Mouse (Mus musculus) embryo, embryonic 10.5 days (tissue): ENCODE results near the gene Duox1.
"Not testable (repeated sequence)": the region's sequence is repeated elsewhere in the genome, so short reads cannot be mapped to it uniquely, and the experiment has no call there.

Experiments
- DNase-seq: peaks from one replicate; pipeline ENCODE4 v3.0.0-alpha.2; 2015; ENCODE audit warnings: low spot score

Duox1 gene

DNA sequence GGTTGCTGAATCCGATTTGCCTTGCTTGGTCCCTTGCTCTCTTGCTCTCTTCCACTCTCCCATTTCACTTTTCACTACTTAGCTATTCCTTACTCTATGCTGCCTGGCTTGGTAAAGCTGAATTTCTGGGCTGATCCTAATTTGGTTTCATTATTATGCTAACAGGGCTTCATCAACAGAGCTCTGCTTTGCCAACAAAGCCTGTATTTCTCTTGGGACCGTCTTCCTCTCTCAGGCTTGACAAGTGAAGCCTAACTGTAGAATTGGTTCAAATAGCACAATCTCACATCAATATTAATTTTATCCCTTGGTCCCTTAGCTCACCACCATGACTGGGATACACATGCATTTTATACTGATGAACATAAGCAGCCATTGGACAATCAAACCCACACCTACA, 3.9 kb upstream of the Duox1 start:
- no peak for DNase-seq

GRCm38 (mm10) chr2:122312722-122313417, 2.6 kb upstream of the Duox1 start:
- DNase-seq = peak; percentile 87

- peak; percentile 13 for DNase-seq
These were observed 1.9 kb upstream of the Duox1 start, which contains the start of gene Duoxa1 for GRCm38 (mm10) chr2:122313536-122313935. TSS of gene Duoxa1 (minus strand) at chr2:122313730.

- no peak for DNase-seq
These were observed 1.9 kb downstream of the Duox1 start for GRCm38 (mm10) chr2:122317384-122317783.

DNA sequence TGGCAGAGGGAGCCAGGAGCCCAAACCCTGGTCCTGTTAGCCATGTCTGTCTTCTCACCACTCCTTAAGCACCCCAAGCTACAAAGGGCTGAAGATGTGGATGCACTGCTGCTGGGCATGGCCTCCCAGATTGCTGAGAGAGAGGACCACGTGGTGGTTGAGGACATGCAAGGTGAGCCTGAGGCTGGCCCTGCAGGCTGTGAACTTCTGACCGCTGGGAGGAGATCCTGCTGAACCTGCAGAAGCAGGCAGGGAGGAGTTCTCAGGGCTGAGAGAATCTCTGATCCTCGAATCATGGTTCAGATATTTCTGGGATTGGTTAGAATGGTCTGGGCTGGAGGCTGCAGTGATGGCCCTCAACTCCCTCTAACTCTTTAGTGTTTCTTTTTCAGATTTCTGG, 8.5 kb downstream of the Duox1 start:
- DNase-seq = no peak

DNA sequence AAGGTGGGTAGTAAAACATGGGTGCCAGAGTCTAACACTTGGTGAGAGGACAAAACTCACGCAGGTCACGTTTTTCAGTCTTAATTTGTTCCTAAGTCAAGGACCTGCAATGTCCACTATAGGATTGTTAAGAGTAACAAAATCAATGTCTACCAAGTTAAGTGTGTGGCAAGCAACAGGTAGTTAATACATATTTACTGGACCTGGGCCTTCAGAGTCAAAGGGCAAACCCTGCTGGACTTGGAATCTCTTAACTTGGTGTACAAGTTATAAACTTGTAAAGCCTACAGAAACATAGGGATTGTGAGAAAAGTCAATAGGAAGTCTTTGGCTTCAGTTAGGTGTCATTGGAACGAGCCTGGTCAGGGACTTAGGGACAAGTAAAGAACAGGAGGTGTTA, 9.1 kb downstream of the Duox1 start:
- DNase-seq = no peak

DNA sequence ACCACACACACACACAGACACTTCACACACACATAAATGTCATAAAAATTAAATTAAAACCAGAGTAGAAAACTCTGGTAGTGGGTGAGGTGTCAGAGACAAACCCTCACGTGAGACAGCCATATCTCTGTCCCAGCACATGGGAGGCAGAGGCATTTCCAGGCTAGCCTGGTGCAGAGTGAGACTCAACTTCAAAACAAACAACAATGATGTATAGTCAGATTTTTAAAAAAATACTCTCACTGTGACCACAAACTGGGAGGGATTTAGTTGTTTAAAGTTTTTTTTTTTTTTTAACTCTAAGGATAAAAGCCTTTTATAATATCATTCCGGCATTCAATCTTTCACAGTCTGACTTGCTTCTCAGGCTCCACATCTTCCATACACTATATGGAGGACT, 9.9 kb downstream of the Duox1 start:
- DNase-seq = no peak

- no peak for DNase-seq
These were observed 12.5 kb downstream of the Duox1 start for GRCm38 (mm10) chr2:122327986-122328385.

DNA sequence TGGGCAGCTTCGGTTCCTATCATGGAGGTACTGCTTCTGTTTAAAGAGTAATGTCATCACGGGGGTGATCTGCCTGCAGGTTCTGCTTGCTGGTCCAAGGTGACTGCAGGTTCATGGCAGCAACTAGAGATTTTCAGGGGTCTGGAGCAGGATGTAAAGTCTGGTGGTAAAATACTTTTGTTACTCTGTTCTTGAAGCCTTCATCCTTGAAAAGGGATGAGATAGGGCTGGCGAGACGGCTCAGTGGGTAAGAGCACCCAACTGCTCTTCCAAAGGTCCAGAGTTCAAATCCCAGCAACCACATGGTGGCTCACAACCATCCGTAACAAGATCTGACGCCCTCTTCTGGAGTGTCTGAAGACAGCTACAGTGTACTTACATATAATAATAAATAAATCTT, 14.8 kb downstream of the Duox1 start:
- DNase-seq = not testable (repeated sequence)

DNA sequence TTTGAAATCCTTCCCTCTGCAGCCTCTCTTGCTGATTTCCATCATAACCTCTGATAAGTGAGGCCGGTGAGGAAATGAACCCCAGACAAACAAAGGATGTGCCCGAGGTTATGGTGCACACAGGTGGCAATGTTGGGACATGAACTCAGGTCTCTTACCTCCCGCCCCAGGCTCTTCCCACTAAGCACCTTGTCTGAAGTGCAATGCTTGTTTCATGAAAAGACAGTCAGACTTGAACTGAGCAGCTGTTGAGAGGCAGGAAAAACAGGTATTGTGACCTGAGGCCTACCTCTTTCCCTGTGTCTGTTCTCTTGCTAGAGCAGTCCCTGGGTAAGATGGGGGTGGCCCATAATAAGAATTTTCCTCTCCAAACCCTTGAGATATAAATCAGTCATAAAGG, 16.8 kb downstream of the Duox1 start:
- no peak for DNase-seq

GRCm38 (mm10) chr2:122334170-122334569, 18.7 kb downstream of the Duox1 start:
- DNase-seq = no peak

- DNase-seq = peak; percentile 9
These were observed 21.8 kb downstream of the Duox1 start for GRCm38 (mm10) chr2:122337291-122337690.

- DNase-seq = no peak
These were observed 29.8 kb downstream of the Duox1 start for GRCm38 (mm10) chr2:122345106-122345893.

DNA sequence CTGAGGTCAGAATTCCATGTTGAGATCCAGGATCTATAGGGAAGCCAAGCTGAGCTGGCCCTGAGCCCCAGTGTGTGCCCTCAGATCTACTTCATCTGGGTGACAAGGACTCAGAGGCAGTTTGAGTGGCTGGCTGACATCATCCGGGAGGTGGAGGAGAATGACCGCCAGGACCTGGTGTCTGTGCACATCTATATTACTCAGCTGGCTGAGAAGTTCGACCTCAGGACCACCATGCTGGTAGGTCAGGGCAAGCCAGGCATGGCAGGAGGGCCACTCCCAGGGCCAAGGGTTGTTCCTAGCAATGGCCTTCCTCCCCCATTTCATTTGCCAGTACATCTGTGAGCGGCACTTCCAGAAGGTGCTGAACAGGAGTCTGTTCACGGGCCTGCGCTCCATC, 30.7 kb downstream of the Duox1 start:
- DNase-seq = not testable (repeated sequence)

DNA sequence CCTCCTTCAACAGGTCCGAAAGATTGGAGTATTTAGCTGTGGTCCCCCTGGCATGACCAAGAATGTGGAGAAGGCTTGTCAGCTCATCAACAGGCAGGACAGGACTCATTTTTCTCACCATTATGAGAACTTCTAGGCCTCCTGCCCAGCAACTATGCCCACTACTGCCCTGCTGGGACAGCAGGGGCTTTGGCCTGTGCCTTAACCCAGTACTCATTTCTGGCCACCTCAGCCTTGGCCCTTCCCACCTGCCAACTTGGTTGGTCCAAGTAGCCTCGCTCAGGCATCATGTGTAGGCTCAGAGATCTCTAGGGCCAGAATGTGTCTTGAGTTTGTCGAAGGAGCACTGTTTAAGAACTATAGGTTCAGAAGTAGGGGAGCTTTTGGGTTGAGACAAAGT, 31.8 kb downstream of the Duox1 start:
- DNase-seq = no peak

- DNase-seq = peak; percentile 89
These were observed 33.2 kb downstream of the Duox1 start for GRCm38 (mm10) chr2:122348531-122349131.

DNA sequence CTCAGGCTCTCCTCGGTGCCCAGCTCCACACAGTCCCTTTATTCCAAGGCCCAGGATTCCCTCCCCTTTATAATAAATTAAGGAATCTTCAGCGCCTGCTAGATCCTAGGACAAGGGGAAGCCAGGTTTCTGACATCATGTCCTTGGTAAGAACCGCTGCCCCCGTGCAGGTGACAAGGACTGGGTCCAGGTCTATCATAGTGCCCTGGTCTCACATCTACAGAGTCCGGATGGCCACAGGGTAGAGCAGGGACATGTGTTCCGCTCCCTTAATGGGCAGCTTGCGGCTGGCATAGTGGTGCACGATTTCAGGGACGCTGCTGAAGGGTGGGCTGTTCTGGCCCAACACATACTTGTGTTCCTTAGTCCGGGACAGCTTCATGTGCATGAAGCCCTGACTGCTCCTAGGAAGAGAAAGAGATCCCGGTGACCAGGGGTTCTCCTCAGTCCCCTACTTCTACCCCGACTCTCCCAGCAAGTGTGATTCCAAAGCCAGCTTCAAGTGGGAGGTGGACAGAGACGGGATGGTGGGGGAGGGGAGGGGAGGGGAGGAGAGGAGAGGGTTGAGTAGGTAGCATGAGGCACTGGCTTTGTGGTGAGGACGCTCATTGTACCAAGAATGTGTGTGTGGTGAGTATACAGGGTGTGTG, 33.8 kb downstream of the Duox1 start:
- DNase-seq = peak; percentile 69

DNA sequence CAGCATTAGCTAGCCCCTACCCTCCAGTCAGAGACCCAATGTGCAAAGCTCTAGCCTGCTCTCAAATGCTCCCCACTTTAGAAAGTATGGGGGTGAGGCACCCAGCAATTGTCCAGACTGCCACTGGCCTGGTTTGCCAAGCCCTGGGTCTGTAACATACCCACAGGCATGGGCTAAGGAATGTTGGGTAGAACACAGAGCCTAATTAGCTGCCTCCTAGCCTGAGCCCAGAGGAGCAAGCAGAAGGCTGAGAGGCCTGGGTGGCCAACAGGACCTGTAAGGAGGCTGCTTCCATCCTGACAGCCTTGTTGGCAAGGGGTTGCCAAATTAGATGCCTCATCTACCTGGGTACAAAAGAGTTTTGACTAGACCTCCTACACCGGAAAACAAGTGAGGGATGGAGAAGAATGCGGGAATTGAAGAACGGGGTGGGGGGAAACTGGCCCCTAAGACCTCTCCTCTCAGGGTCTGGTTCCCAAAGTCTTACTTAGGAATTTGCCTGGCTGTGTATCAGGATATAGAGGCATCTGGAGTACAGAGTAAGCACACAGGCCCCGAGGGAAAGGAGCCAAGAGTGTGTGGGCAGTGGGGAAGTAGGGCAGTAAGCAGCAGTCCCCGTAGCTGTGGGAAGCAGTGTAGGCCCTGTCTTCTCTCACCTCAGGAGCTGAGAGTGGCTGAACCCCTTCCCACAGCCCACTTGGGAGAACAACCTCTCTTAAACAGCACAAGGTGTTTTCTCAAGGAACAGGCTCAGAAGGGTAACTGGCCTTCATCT, 35.9 kb downstream of the Duox1 start:
- no peak for DNase-seq

GRCm38 (mm10) chr2:122351931-122352329, 36.5 kb downstream of the Duox1 start:
- DNase-seq = peak; percentile 8

- no peak for DNase-seq
These were observed 37.5 kb downstream of the Duox1 start for GRCm38 (mm10) chr2:122352992-122353391.

DNA sequence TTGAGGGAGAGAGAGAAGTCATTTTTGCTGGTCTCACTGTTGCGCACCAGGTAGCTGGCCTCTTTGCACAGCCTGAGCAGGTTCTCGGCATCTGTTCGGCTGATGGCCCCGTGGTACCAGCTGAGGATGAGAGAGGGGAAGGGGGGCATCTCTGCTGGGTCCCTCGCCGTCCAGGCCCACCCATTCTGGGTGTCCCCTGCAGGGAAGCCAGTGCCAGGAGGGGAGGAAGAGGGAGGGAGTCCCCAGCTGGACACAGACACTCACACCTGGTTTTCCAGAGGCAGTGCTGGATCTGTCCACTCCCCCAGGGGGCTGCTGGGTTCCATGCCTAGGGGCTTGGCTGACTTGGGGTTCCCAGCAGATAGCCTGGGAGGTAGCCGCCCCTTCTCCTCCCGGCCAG, 38.3 kb downstream of the Duox1 start:
- no peak for DNase-seq
